Mouse (Mus musculus) forebrain, embryonic 16.5 days (tissue): ENCODE results near the gene P2rx2. TPM values are rescaled to one million over a fixed set of nuclear protein-coding genes. Genes with fewer than 3 reads are reported as not detected.

Experiments
- polyA plus RNA-seq: library from polyadenylated mRNA; unstranded; fragments of >200 nt; fragmentation: Nextera tagmentation; extraction: Ambion mirVana; gene quantifications from 2 replicates; pipeline ENCODE4 v1.2.1, GENCODE M21; 2015

The P2rx2 gene
- polyA plus RNA-seq, 1 experiment from 2014 or later = 7.7 TPM

Other genes starting within 250 kb of the P2rx2 start
- 1.0 and 1.7 TPM in 2 replicates for gene Gm35315, start 248.8 kb downstream of the P2rx2 start, polyA plus RNA-seq
- gene Plcxd1, start 243.2 kb downstream of the P2rx2 start, polyA plus RNA-seq = 1.9 and 3.2 TPM in 2 replicates
- gene Gtpbp6, start 235.0 kb downstream of the P2rx2 start, polyA plus RNA-seq = 61.7 and 68.9 TPM in 2 replicates
- gene Zfp605, start 233.1 kb downstream of the P2rx2 start, polyA plus RNA-seq = 20.1 and 21.1 TPM in 2 replicates
- 91.2 and 92.4 TPM in 2 replicates for gene Chfr, start 207.4 kb downstream of the P2rx2 start, polyA plus RNA-seq
- 23.9 and 26.5 TPM in 2 replicates for gene Golga3, start 166.5 kb downstream of the P2rx2 start, polyA plus RNA-seq
- 25.2 and 29.1 TPM in 2 replicates for gene Ankle2, start 112.2 kb downstream of the P2rx2 start, polyA plus RNA-seq
- 101 and 108 TPM in 2 replicates for gene Pgam5, start 73.3 kb downstream of the P2rx2 start, polyA plus RNA-seq
- gene Pxmp2, start 57.0 kb downstream of the P2rx2 start, polyA plus RNA-seq = 5.3 and 7.3 TPM in 2 replicates
- gene Pole, start 56.9 kb downstream of the P2rx2 start, polyA plus RNA-seq = 12.4 and 13.7 TPM in 2 replicates
- not detected in 2 replicates for gene Lrcol1, start 1.5 kb upstream of the P2rx2 start, polyA plus RNA-seq
- gene Fbrsl1, start 105.3 kb upstream of the P2rx2 start, polyA plus RNA-seq = 19.7 and 23.9 TPM in 2 replicates
- gene Galnt9, start 201.1 kb upstream of the P2rx2 start, polyA plus RNA-seq = 13.9 and 15.5 TPM in 2 replicates